Mouse (Mus musculus): Measurements from ENCODE around the gene Lrrk1.

GRCm38 (mm10) chr7:66327516-66327915, 60.6 kb downstream of the Lrrk1 start:
- TF ChIP-seq CTCF (IDR thresholded peaks at IDR 0.05; ENCODE audit: extremely low read depth, insufficient read length, insufficient replicate concordance, low read depth, low read length) (no peak), POLR2A (IDR thresholded peaks at IDR 0.05; ENCODE audit: low read depth, low read length) (no peak)

Data from small intestine, adult 2 months (tissue).